Comparison of ENCODE assay signal across 33 mouse cellular contexts in the genomic region with DNA sequence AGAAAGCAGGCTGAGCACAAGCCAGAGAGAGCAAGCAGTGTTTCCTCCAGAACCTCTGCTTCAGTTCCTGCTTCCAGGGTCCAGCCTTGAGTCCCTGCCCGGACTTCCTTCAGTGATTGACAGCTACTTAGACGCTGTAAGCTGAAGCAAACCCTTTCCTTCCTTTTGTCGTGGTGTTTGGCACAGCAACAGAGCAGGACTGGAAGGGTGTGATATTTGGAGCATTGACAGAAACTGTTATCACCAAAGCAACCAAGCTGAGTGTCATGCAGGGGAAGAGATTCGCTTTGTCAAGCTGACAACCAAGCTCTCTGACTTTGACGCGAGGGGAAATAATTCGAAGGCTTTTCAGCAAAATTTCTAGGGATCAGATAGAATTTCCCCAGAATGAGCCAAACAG. TPM values are rescaled to one million over a fixed set of nuclear protein-coding genes. Genes with fewer than 3 reads are reported as not detected.
A peak's percentile ranks its signal among the peaks of the same experiment; 100 is the strongest.
DNase-seq lines count a peak whose midpoint lies in the region; ATAC-seq lines count a peak whose summit lies in the region.
"Had no signal": no experiment of that assay in that cellular context is flagged by ENCODE, and none has a peak within 500 bp of the region (broad histone marks: within the 10 kb centered on the region; RNA-seq: fewer than 3 reads in every experiment).

No protein-coding gene starts in this region.

- no peak overlapping the region for H3K9ac ChIP-seq in heart, embryonic 11.5 days (ENCODE audit: low read depth, low read length)
- H3K9ac ChIP-seq in hindbrain, embryonic 13.5 days = no peak overlapping the region
- H3K9ac ChIP-seq: embryonic facial prominence, embryonic 13.5 days; intestine, embryonic 15.5 days; limb, embryonic 15.5 days; liver, embryonic 13.5 days; lung, embryonic 15.5 days; midbrain, embryonic 15.5 days; neural tube, embryonic 15.5 days had no signal

- H3K27me3 ChIP-seq in heart, embryonic 11.5 days (ENCODE audit: control insufficient read depth, insufficient read depth, low read length) = no peaks in the 10 kb centered on the region
- H3K27me3 ChIP-seq in heart, embryonic 10.5 days (ENCODE audit: insufficient read depth, poor library complexity, severe bottlenecking) = no peaks in the 10 kb centered on the region
- no peaks in the 10 kb centered on the region for H3K27me3 ChIP-seq in hindbrain, embryonic 13.5 days
- H3K27me3 ChIP-seq: embryonic facial prominence, embryonic 13.5 days; intestine, embryonic 15.5 days; limb, embryonic 15.5 days; liver, embryonic 13.5 days; lung, embryonic 15.5 days; midbrain, embryonic 15.5 days; neural tube, embryonic 15.5 days had no signal

- no peaks in the 10 kb centered on the region for H3K9me3 ChIP-seq in heart, embryonic 11.5 days (replicated peaks; ENCODE audit: control insufficient read depth, low read length)
- no peaks in the 10 kb centered on the region for H3K9me3 ChIP-seq in heart, embryonic 10.5 days
- no peaks in the 10 kb centered on the region for H3K9me3 ChIP-seq in hindbrain, embryonic 13.5 days
- H3K9me3 ChIP-seq: embryonic facial prominence, embryonic 13.5 days; forebrain, embryonic 10.5 days; hindbrain, embryonic 10.5 days; intestine, embryonic 15.5 days; limb, embryonic 10.5 days; limb, embryonic 15.5 days; liver, embryonic 13.5 days; lung, embryonic 15.5 days; midbrain, embryonic 10.5 days; midbrain, embryonic 15.5 days; neural tube, embryonic 15.5 days had no signal

- H3K4me1 ChIP-seq in heart, embryonic 11.5 days (ENCODE audit: control insufficient read depth, insufficient read depth, low read length) = no peaks in the 10 kb centered on the region
- no peaks in the 10 kb centered on the region for H3K4me1 ChIP-seq in heart, embryonic 10.5 days
- H3K4me1 ChIP-seq in hindbrain, embryonic 13.5 days (replicated peaks) = no peaks in the 10 kb centered on the region
- H3K4me1 ChIP-seq: embryonic facial prominence, embryonic 13.5 days; forebrain, embryonic 10.5 days; hindbrain, embryonic 10.5 days; intestine, embryonic 15.5 days; limb, embryonic 15.5 days; liver, embryonic 13.5 days; lung, embryonic 15.5 days; midbrain, embryonic 10.5 days; midbrain, embryonic 15.5 days; neural tube, embryonic 15.5 days had no signal

- no peak overlapping the region for H3K4me3 ChIP-seq in heart, embryonic 11.5 days (ENCODE audit: low read depth, low read length)
- no peak overlapping the region for H3K4me3 ChIP-seq in heart, embryonic 10.5 days
- no peak overlapping the region for H3K4me3 ChIP-seq in hindbrain, embryonic 13.5 days
- H3K4me3 ChIP-seq: embryonic facial prominence, embryonic 13.5 days; forebrain, embryonic 10.5 days; hindbrain, embryonic 10.5 days; intestine, embryonic 15.5 days; limb, embryonic 10.5 days; limb, embryonic 15.5 days; liver, embryonic 13.5 days; lung, embryonic 15.5 days; midbrain, embryonic 10.5 days; midbrain, embryonic 15.5 days; neural tube, embryonic 15.5 days had no signal

- ATAC-seq in heart, embryonic 11.5 days (replicated peaks; ENCODE audit: insufficient number of reproducible peaks, low FRiP score, low TSS enrichment) = no peak
- ATAC-seq in hindbrain, embryonic 13.5 days (ENCODE audit: low FRiP score) = no peak
- ATAC-seq: hindbrain, embryonic 16.5 days; intestine, embryonic 15.5 days; midbrain, embryonic 15.5 days had no signal

- H3K36me3 ChIP-seq in heart, embryonic 11.5 days (ENCODE audit: control insufficient read depth, insufficient read depth, low read length) = 0 out of 2 replicates have a peak, but pooled peaks cover 7% of the 10 kb centered on the region
- peaks cover 46% of the 10 kb centered on the region for H3K36me3 ChIP-seq in heart, embryonic 10.5 days
- H3K36me3 ChIP-seq in hindbrain, embryonic 13.5 days = no peaks in the 10 kb centered on the region
- H3K36me3 ChIP-seq: embryonic facial prominence, embryonic 13.5 days; forebrain, embryonic 10.5 days; hindbrain, embryonic 10.5 days; intestine, embryonic 15.5 days; limb, embryonic 10.5 days; limb, embryonic 15.5 days; liver, embryonic 13.5 days; lung, embryonic 15.5 days; midbrain, embryonic 10.5 days; midbrain, embryonic 15.5 days; neural tube, embryonic 15.5 days had no signal

- H3K4me2 ChIP-seq in heart, embryonic 11.5 days = no peak overlapping the region
- H3K4me2 ChIP-seq in hindbrain, embryonic 13.5 days = no peak overlapping the region
- H3K4me2 ChIP-seq: embryonic facial prominence, embryonic 13.5 days; intestine, embryonic 15.5 days; limb, embryonic 15.5 days; liver, embryonic 13.5 days; lung, embryonic 15.5 days; midbrain, embryonic 15.5 days; neural tube, embryonic 15.5 days had no signal

- 37% methylated on average over 7 of the region's 7 CpGs for WGBS in heart, embryonic 11.5 days (ENCODE audit: insufficient replicate concordance)
- WGBS in heart, embryonic 10.5 days = 37% methylated on average over 7 of the region's 7 CpGs
- 75% methylated on average over 7 of the region's 7 CpGs for WGBS in hindbrain, embryonic 13.5 days

- DNase-seq in heart, adult 8-10 months (ENCODE audit: low spot score) = peak; percentile 17
- DNase-seq in R1 (ENCODE audit: low read depth, low spot score) = peak; percentile 60
- peak; percentile 65 for DNase-seq in heart, embryonic 10.5 days (ENCODE audit: low spot score)
- peak; percentile 51 to 55 for DNase-seq in heart, postnatal 10 days
- DNase-seq in thymus, adult 18-20 months = no peak
- DNase-seq: adrenal gland, adult 8-10 months; B cell, adult 2 months; cerebellum, adult 11 months; cerebellum, adult 9-10 months; gastrocnemius, postnatal 14 days; kidney, adult 8-10 months; kidney, postnatal 4 days; layer of hippocampus, postnatal 36 days; liver, embryonic 13.5 days; retina, postnatal 1 day; right cerebral cortex, postnatal 14 days had no signal

- H3K27ac ChIP-seq in heart, embryonic 11.5 days (ENCODE audit: low read depth, low read length) = no peak overlapping the region
- H3K27ac ChIP-seq in heart, embryonic 10.5 days = no peak overlapping the region
- H3K27ac ChIP-seq in hindbrain, embryonic 13.5 days = no peak overlapping the region
- H3K27ac ChIP-seq: embryonic facial prominence, embryonic 13.5 days; forebrain, embryonic 10.5 days; hindbrain, embryonic 10.5 days; intestine, embryonic 15.5 days; kidney, postnatal 0 days; limb, embryonic 10.5 days; limb, embryonic 15.5 days; liver, embryonic 13.5 days; lung, embryonic 15.5 days; midbrain, embryonic 10.5 days; midbrain, embryonic 15.5 days; neural tube, embryonic 15.5 days had no signal

- intact Hi-C loops in heart, postnatal 10 days (cut with DNase I) = no loop called here

RNA-seq across cellular contexts. Expression of gene Fabp1, which starts 12.3 kb away (rescaled TPM):
- total RNA-seq in heart, adult 8-10 months (2022) = not detected
- 1.4 TPM in 1 of 2 replicates, not detected in the other for polyA plus RNA-seq in heart, embryonic 11.5 days (2014; fragmentation: Nextera tagmentation; extraction: Ambion mirVana)
- polyA plus RNA-seq in heart, embryonic 10.5 days (2016; fragmentation: Nextera tagmentation; extraction: Ambion mirVana) = 1.9 TPM in 1 of 2 replicates, not detected in the other
- not detected for total RNA-seq in heart, postnatal 10 days (2021)
- polyA plus RNA-seq in hindbrain, embryonic 13.5 days (2015; fragmentation: Nextera tagmentation; extraction: Ambion mirVana) = not detected in 2 replicates
- total RNA-seq: common myeloid progenitor, adult 5-6 weeks; gastrocnemius, postnatal 14 days; layer of hippocampus, adult 8-10 months; layer of hippocampus, postnatal 36 days; megakaryocyte progenitor cell, adult 5-6 weeks had no signal
- polyA plus RNA-seq: embryonic facial prominence, embryonic 13.5 days; forebrain, embryonic 10.5 days; hindbrain, embryonic 10.5 days; hindbrain, embryonic 16.5 days; limb, embryonic 10.5 days; midbrain, embryonic 10.5 days; neural tube, embryonic 15.5 days had no signal

RNA-seq across cellular contexts. Expression of gene Krcc1, which starts 59.6 kb away (rescaled TPM):
- 10 to 100 TPM; 49.5 to 61.3 (median 54.1) TPM for total RNA-seq in heart, adult 8-10 months (2022)
- 60.2 and 65.1 TPM in 2 replicates for polyA plus RNA-seq in heart, embryonic 11.5 days (2014; fragmentation: Nextera tagmentation; extraction: Ambion mirVana)
- polyA plus RNA-seq in heart, embryonic 10.5 days (2016; fragmentation: Nextera tagmentation; extraction: Ambion mirVana) = 53.5 and 55.5 TPM in 2 replicates
- total RNA-seq in heart, postnatal 10 days (2021) = 10 to 100 TPM; 51.0 to 55.9 TPM
- polyA plus RNA-seq in hindbrain, embryonic 13.5 days (2015; fragmentation: Nextera tagmentation; extraction: Ambion mirVana) = 24.2 and 25.5 TPM in 2 replicates

Comparison
In these comparisons a context has a peak if more than half of its experiments do, and no peak if none do; other contexts are left out.
1. DNase-seq: peak in heart, adult 8-10 months (single experiment), R1 (single experiment), heart, embryonic 10.5 days (single experiment) and heart, postnatal 10 days (2 of 2); none in thymus, adult 18-20 months (0 of 2).